Mouse (Mus musculus) E14TG2a.4 (cell line): ENCODE data around the gene Csnk1g1.

Source experiments
- CTCF ChIP-seq: conservative IDR thresholded peaks from 2 replicates; pipeline ENCODE4 v1.5.1; 2014; ENCODE audit warnings: low read length
- NANOG ChIP-seq: IDR thresholded peaks from 2 replicates; pipeline ENCODE4 v1.6.1; 2014; ENCODE audit warnings: borderline replicate concordance, low read length, mixed read lengths
- POU5F1 ChIP-seq: IDR thresholded peaks from 2 replicates; pipeline ENCODE4 v1.6.1; 2014; ENCODE audit warnings: low read length, borderline replicate concordance

DNA sequence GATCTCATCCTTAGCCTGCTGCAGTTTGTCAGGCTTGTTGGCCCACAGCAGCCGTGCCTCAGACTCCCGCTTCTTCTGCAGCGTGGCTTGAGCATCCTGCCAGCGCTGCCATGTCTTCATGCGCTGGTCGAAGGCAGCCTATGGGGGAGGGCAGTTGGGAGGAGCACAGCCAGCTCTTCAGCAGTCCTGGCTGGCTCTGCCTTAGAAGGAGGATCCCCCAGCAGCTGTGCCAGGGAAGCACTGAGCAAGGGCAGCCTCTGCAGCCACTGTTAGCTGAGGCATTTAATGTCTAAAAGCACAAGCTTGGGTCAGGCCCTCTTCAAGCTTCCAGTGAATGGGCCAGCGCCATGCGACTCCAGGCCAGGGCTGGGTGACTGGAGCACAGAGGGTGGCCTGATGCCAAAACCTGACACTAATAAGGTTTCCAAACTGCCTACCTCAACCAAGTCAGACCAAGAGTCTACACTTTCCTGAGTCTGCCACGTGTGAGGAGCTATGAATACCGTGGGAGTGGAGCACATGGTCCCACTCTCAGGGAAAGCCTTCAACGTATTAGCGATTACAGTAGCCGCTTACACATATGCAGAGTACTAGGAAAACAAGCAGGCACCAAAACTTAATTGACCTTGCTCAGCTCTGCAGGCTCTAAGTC is 182.0 kb downstream of the Csnk1g1 start:
- TF ChIP-seq CTCF (no peak), NANOG (no peak), POU5F1 (no peak)
